ENCODE assay signal across 8 mouse cellular contexts in genomic region chr12:8059576-8059975, GRCm38 (mm10).
DNase-seq lines count a peak whose midpoint lies in the region; ATAC-seq and TF ChIP-seq lines count a peak whose summit lies in the region.
"Had no signal": no experiment of that assay in that cellular context is flagged by ENCODE, and none has a peak within 500 bp of the region (broad histone marks: within the 10 kb centered on the region; RNA-seq: fewer than 3 reads in every experiment).

No protein-coding gene starts in this region.

- no peak overlapping the region for H3K27ac ChIP-seq in CH12.LX (ENCODE audit: insufficient read depth, low read depth)
- H3K27ac ChIP-seq in forebrain, embryonic 13.5 days = no peak overlapping the region
- H3K27ac ChIP-seq: limb, embryonic 13.5 days had no signal

- TF ChIP-seq CTCF in CH12.LX (conservative IDR thresholded peaks at IDR 0.05 in 1 of 2, IDR thresholded peaks at IDR 0.05 in 1 of 2; ENCODE audit: low read depth in 2 of 2, low read length in 2 of 2) = peak; percentile 84 to 90
- peak; percentile 95 for TF ChIP-seq CTCF in brain, embryonic 14.5 days (IDR thresholded peaks at IDR 0.05; ENCODE audit: borderline replicate concordance, extremely low read depth, insufficient read depth, insufficient read length)

- no peak overlapping the region for H3K9ac ChIP-seq in CH12.LX (ENCODE audit: insufficient read depth, low read depth)
- H3K9ac ChIP-seq in forebrain, embryonic 13.5 days = no peak overlapping the region
- H3K9ac ChIP-seq: limb, embryonic 13.5 days had no signal

- H3K36me3 ChIP-seq in CH12.LX (replicated peaks in 1 of 2; ENCODE audit: control insufficient read depth in 1 of 2, insufficient read depth in 1 of 2, low read length in 1 of 2) = no peaks in the 10 kb centered on the region
- H3K36me3 ChIP-seq in forebrain, embryonic 13.5 days (ENCODE audit: poor library complexity, severe bottlenecking) = no peaks in the 10 kb centered on the region
- H3K36me3 ChIP-seq: limb, embryonic 13.5 days had no signal

- no peak overlapping the region for H3K4me2 ChIP-seq in CH12.LX (ENCODE audit: insufficient read depth, low read depth, poor library complexity, severe bottlenecking)
- H3K4me2 ChIP-seq in forebrain, embryonic 13.5 days = no peak overlapping the region
- H3K4me2 ChIP-seq: limb, embryonic 13.5 days had no signal

- no peak overlapping the region for H3K4me3 ChIP-seq in CH12.LX (replicated peaks in 1 of 3; ENCODE audit: low read depth in 2 of 3, low read length in 2 of 3, poor library complexity in 1 of 3)
- no peak overlapping the region for H3K4me3 ChIP-seq in forebrain, embryonic 13.5 days
- H3K4me3 ChIP-seq: limb, embryonic 13.5 days had no signal

- H3K79me2 ChIP-seq in CH12.LX (replicated peaks; ENCODE audit: control insufficient read depth, extremely low read depth, insufficient read depth, poor library complexity, severe bottlenecking) = no peaks in the 10 kb centered on the region

- H3K4me1 ChIP-seq in CH12.LX (ENCODE audit: control insufficient read depth in 1 of 2, insufficient read depth in 2 of 2) = no peaks in the 10 kb centered on the region
- no peaks in the 10 kb centered on the region for H3K4me1 ChIP-seq in forebrain, embryonic 13.5 days

- 17% methylated on average over 3 of the region's 3 CpGs for WGBS in forebrain, embryonic 13.5 days

- in situ Hi-C loops in CH12.LX (cut with MboI; ENCODE audit: low pct_ligation_motif_present, low pct_unique_long_range_greater_than_20kb, low sequenced_read_pairs) = loop anchor here (10.0 to 25.0 kb wide), 2 partner anchors 225 to 478 kb away; no protein-coding TSS in a partner anchor

- ATAC-seq in forebrain, embryonic 13.5 days = 0 out of 2 replicates have a peak, but pooled peaks have one; percentile 19

- TF ChIP-seq EP300 in CH12.LX (IDR thresholded peaks at IDR 0.05; ENCODE audit: low read length) = no peak

- DNase-seq in 416B (ENCODE audit: low read depth) (peak; percentile 58), CH12.LX (ENCODE audit: extremely low read depth) (peak; percentile 67)
- peak; percentile 76 for DNase-seq in brain, embryonic 14.5 days (ENCODE audit: low read depth)
- peak; percentile 58 to 87 for DNase-seq in kidney, postnatal 36 days
- DNase-seq in lung, adult 18-20 months = peak; percentile 56 to 58
- DNase-seq in right cerebral cortex, postnatal 25 days = peak; percentile 48

- TF ChIP-seq POLR2A in CH12.LX (IDR thresholded peaks at IDR 0.05; ENCODE audit: low read depth, low read length) = no peak
- TF ChIP-seq POLR2A in brain, embryonic 14.5 days (IDR thresholded peaks at IDR 0.05; ENCODE audit: borderline replicate concordance, extremely low read depth, insufficient read depth, insufficient read length, poor library complexity, severe bottlenecking) = no peak

- peak; percentile 76 for TF ChIP-seq RAD21 in CH12.LX (IDR thresholded peaks at IDR 0.05; ENCODE audit: low read depth, low read length)

- H3K9me3 ChIP-seq in CH12.LX (replicated peaks; ENCODE audit: low read length) = no peaks in the 10 kb centered on the region
- H3K9me3 ChIP-seq in forebrain, embryonic 13.5 days (replicated peaks) = no peaks in the 10 kb centered on the region
- H3K9me3 ChIP-seq: limb, embryonic 13.5 days had no signal

- dilution Hi-C loops in CH12.LX (cut with MboI; ENCODE audit: extremely low pct_ligation_motif_present, extremely low pct_unique_long_range_greater_than_20kb, low sequenced_read_pairs) = no loop called here

- H3K27me3 ChIP-seq in CH12.LX (replicated peaks) = no peaks in the 10 kb centered on the region
- H3K27me3 ChIP-seq in forebrain, embryonic 13.5 days = no peaks in the 10 kb centered on the region

TF ChIP-seq in CH12.LX, 34 proteins besides CTCF, POLR2A, EP300 and RAD21:
- TF ChIP-seq SMC3 (IDR thresholded peaks at IDR 0.05; ENCODE audit: low read depth, low read length) (peak; percentile 92), MYC (IDR thresholded peaks at IDR 0.05; ENCODE audit: low read depth, low read length) (no peak), ZC3H11A (IDR thresholded peaks at IDR 0.05; ENCODE audit: low read depth, low read length) (peak; percentile 16; the same call in 1 of the 2 replicates)
